Mouse (Mus musculus): ENCODE results near the gene Gprc6a.

DNA sequence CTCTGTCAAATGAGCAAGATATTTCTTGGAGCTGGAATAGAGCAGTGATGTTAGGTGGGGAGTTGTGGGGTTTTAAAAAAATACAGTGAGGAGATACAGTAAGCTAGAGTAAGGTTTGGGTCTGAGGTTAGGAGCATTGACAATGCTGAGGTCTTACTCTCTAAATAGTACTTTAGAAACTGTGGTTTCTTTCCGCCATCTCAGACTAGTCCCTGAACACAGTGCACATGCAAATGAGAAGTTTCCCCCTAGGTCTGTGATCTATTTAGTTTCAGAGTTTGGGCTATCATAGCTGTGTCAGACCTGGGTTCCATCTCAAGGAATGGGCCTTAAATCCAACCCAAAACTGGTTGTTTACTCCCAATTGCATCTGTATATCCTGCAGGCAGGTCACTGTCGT, 39.7 kb downstream of the Gprc6a start:
- TF ChIP-seq POLR2A (IDR thresholded peaks at IDR 0.05; ENCODE audit: insufficient read depth, low read depth, low read length): no peak
- no peak for TF ChIP-seq CTCF (IDR thresholded peaks at IDR 0.05)
